Mouse (Mus musculus): Measurements from ENCODE around the gene Gys1. TPM values are rescaled to one million over a fixed set of nuclear protein-coding genes. Genes with fewer than 3 reads are reported as not detected.
"Not testable (repeated sequence)": the region's sequence is repeated elsewhere in the genome, so short reads cannot be mapped to it uniquely, and the experiment has no call there.

Gene Gys1
- total RNA-seq, 4 experiments from 2014 or later: 14.7 to 16.4 (median 15.1) TPM

DNA sequence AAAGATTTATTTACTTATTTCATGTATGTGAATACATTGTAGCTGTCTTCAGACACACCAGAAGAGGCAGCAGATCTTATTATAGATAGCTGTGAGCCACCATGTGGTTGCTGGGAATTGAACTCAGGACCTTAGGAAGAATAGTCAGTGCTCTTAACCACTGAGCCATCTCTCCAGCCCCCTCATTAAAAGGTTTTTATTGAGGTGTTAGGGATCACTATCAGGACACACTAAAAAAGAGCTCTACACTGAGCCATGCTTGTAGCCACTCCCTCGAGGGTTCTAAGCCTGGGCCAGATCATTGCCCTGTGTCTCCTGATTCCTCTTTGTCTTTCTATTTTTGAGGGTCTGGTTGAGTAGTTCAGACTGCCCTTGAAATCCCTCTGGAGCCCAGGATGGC is 41.8 kb downstream of the Gys1 start:
- no peak for DNase-seq (ENCODE audit: low spot score in 2 of 2)

DNA sequence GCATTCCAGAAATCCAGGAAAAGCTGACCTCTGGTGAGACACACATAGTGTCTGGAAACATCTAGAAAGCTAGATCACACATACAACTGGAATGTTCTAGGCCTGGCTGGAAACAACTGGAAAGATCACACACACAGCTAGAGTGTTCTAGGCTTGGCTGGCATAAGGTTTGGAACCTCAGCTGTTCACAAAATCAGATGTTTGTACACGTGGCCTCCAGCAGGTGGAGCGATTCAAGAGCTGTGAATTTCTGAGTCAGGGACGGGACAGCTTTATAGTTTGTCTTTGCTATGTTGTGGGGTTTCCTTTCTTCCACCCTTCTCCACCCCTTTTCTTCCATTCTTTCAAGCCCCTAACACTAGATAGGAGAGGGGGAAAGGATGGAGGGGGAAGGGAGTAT is 42.4 kb downstream of the Gys1 start:
- no peak for DNase-seq (ENCODE audit: low spot score in 2 of 2)

DNA sequence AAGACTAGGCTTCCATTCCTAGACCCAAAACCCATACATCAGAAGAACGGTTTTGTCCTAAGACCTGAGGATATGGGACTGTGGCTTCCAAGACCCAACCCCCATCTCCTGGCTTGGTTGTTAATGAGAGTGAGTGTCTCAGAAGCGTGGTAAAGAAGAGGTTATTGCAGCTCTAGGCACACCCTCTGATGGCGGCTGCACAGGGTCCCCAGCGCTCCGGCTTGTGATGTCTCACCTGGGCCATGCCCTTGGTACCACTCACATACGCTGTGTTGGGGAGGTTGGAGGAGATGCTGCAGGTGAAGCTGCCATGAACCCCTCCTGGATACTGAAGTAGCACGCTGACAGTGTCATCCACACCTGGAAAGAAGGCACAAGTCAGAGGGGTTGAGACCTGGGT is 44.1 kb downstream of the Gys1 start:
- no peak for DNase-seq (ENCODE audit: low spot score in 2 of 2)

DNA sequence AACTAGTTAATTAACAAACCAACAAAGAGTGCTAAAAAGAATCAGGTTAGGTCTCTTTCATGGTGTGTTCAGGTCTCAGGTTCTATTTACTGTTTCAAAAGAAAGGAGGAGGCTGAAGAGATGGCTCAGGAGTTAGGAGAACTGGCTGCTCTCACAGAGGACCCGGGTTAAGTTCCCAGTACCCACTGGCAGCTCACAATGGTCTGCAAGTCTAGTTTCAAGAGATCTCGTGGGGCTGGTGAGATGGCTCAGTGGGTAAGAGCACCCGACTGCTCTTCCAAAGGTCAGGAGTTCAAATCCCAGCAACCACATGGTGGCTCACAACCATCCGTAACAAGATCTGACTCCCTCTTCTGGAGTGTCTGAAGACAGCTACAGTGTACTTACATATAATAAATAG is 45.7 kb downstream of the Gys1 start:
- DNase-seq (ENCODE audit: low spot score in 2 of 2): not testable (repeated sequence)

DNA sequence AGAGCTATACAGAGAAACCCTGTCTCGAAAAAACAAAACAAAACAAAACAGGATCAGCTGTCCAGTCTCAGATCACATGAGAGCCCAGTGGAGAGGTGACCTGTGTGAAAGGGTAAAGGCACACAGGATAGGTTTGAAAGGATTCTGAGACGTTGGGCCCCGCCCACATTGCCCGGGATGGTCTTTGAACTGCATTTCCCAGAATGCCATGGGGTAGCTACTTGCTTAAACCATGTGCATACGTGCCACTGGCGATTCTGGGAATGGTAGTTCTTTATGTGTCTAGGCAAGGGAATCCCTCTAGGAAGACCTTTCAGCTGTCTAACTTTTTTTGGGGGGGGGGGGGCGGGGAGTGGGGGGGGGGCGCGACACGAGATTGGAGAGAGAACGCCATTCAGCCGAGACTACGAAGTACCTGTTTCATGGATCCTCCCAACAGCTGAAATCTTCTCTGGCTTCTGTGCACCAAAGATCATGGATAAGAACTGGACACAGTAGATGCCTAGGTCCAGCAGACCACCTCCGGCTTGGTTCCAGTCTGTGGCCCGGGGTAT is 46.8 kb downstream of the Gys1 start, which contains the start of gene Tulp2:
Gene Tulp2 (plus strand): TSS at position 504 of the 554 bp plus-strand sequence.
- peak in 1 of 2 experiments; percentile 67 for DNase-seq (ENCODE audit: low spot score in 2 of 2)

DNA sequence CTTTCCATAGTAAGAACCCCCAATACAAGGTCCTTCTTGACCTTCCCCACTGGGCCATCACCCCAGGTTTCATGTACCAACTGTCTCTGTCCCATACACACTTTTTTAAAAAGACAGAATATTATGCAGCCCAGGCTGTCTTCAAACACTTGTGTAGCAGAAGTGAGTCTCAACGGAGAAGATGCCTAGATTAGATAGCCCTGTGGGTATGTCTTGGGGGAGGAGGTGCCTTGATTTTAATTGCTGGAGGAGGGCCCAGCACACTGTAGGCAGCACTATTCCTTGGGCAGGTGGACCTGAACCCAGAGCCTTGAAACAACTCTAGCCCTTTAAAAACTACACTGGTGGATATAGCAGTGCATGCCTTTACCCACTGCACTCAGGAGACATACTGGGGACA is 47.5 kb downstream of the Gys1 start:
- no peak for DNase-seq (ENCODE audit: low spot score in 2 of 2)

DNA sequence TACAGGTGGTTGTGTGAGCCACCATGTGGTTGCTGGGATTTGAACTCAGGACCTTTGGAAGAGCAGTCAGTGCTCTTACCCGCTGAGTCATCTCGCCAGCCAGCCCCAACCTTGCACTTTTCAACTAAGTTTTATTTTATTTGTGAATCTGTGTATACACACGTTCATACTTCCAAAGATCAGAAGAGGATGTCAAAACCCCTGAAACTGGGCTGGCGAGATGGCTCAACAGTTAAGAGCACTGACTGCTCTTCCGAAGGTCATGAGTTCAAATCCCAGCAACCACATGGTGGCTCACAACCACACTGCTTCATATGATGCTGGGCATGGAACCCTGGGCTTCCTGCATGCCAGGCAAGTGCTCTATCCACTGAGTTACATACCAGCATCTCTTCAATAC is 50.3 kb downstream of the Gys1 start:
- DNase-seq (ENCODE audit: low spot score in 2 of 2): not testable (repeated sequence)

DNA sequence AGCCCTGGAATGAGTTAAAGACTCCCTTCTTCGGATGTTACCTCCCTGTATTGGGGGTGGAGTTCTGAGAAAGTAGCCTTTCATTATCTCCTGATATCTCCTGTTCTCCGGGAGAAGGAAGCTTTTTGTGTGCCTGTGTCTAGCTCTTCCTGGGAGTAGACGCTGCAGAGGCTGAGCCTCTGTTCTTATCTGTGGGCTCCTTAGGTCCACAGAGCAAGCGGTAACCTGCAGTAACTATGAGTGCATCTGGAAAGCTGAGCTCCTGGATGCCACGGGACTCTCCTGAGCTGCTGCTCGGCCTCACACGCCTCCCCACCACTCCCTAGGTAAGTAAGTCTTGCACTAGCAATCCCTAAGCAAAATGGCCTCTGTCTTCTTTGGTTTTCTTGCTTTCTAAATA is 51.5 kb downstream of the Gys1 start:
- DNase-seq (ENCODE audit: low spot score in 2 of 2): no peak

DNA sequence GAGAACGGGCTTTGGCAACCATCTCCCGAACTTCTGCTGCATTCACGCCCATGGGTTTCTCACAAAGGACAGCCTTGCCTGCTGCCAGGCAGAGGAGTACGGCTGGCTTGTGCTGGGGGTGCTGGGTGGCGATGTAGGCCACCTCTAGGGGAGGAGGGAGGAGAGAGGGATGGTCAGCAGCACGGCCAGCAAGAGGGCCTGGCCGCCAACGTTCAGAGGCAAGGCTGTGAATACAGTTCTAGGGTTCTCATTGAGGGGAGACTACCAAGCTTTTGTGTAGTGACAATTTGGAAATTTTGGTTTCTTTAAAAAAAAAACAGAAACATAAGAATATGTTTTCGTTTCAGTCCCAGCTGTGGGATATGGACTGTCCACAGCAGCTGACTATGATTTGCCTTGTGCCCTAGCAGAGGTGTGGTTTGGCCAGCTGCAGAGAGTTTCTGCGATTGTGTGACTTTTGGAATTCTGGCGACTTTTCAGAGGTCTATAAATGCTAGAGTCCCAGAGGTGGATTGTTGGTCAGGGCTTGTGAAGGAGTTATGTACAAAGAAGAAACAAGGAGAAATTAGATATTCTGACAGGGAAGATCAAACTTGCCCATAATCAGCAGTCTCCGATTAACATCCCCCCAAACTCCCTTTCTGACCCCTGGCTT is 52.2 kb downstream of the Gys1 start, which contains the start of gene Gm45808:
Gene Gm45808 (minus strand): TSS at position 51 of the 655 bp plus-strand sequence.
- no peak for DNase-seq (ENCODE audit: low spot score in 2 of 2)

DNA sequence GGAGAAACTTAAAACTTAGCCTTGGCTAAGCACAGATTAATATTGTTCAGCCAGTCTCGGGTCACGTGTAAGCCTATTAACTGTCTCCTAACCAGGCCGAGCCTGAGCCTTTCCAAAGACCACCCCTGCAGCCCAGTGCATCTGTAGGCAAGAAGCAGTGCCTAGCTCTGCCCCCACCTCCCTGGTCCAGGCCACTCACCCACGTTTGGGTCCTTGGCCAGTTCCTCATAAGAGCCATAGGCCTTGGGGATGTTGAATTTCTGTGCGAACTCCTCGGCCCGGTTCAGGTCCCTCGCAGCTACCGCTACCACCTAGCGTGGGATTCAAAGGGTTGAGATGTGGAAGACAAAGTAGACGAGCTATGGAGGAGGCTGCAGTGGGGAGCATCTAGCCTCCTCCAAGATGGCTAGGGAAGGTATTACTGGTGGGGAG is 53.2 kb downstream of the Gys1 start:
- no peak for DNase-seq (ENCODE audit: low spot score in 2 of 2)

DNA sequence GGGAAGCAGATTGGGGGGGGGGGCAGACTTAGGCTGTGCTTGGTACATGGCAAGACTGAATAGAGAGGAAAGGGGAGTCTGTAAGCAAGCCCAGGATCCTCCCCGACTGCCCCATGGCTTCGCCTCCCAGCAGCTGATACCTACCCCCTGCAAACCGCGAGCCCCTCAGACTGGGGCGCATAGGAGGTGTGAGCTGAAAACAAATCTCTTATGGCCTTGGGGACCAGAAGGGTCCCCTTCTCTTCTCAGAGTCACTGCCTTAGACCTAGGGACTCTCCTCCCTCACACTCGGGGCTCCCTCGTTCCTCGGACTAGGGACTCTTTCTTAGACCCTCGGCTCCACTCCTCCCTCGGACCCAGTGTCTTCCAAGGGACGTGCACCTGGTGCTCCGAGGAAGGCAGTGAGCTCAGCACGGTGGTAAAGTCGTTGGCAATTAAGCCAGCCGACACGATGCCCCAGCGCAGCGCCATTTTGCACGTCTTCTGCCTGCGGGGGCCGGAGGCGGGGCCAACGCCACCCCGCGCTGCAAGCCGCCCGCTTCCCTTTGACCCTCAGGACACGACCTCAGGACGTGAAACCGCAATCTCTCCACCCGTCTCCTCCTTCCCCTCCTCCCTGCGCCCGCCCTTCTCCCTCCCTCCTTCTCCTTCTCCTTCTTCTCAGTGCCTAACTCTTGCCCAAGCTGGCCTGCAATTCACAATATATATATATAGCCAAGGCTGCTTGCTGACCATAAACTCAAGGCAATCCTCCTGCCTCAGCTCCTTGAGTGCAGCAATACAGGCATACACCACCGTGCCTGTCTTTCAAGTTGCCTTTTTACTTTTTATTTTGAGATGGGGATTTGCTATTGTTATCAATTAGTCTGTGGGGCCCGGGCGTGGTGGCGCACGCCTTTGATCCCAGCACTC is 53.9 kb downstream of the Gys1 start, which contains the start of gene Dhdh:
Gene Dhdh (minus strand): TSS at position 513 of the 912 bp plus-strand sequence.
- DNase-seq (ENCODE audit: low spot score in 2 of 2): no peak

DNA sequence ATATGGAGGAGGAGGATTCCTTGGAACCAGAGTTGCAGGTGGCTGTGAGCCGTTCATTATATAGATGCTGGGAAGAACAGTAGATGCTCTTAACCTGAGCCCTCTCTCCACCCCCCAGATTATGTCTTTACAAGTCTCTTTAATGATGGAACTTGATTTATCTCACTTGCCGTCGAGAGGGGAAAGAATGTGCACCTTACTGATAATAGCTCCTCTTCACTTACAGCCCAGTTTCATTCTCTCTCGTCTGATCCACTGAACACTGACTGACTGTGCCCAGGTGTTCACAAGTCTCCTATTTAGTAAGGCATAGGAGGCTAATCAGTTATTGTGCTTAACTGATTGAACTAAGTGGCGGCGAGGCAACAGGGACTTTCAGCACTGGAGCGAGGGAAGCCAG is 54.9 kb downstream of the Gys1 start:
- DNase-seq (ENCODE audit: low spot score in 2 of 2): no peak

DNA sequence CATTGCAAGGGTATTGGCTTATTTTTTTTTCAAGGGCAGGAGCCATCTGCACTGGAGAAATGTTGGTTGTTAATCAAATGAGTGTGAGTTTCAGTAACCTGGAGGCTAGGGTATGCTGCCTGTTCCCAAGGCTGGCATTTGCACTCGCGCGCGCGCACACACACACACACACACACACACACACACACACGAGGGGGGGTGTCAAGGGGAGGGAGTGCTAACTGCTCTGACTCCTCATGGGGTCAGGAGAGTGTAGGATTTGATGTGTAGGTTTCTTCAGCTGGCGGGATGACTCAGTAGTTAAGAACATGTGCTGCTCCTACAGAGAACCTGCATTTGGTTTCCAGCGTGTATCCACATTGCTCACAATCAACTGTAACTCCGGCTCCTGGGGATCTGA is 56.2 kb downstream of the Gys1 start:
- no peak for DNase-seq (ENCODE audit: low spot score in 2 of 2)

DNA sequence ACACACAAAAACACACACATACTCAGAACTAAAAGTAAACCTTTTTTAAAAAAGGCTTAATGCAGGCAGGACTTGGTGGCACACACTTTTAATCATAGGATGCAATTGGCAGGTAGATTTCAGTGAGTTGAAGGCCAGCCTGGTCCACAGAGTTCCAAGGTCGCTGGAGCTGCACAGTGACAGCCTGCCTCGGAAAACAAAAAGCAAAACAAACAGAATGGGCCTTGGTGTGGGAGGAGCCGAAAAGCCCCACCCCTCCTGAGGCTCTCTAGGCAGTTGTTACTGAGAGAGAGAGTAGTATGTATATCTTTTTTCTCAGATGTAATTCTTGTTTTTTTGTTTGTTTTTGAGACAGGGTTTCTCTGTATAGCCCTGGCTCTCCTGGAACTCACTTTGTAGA is 56.6 kb downstream of the Gys1 start:
- no peak for DNase-seq (ENCODE audit: low spot score in 2 of 2)

DNA sequence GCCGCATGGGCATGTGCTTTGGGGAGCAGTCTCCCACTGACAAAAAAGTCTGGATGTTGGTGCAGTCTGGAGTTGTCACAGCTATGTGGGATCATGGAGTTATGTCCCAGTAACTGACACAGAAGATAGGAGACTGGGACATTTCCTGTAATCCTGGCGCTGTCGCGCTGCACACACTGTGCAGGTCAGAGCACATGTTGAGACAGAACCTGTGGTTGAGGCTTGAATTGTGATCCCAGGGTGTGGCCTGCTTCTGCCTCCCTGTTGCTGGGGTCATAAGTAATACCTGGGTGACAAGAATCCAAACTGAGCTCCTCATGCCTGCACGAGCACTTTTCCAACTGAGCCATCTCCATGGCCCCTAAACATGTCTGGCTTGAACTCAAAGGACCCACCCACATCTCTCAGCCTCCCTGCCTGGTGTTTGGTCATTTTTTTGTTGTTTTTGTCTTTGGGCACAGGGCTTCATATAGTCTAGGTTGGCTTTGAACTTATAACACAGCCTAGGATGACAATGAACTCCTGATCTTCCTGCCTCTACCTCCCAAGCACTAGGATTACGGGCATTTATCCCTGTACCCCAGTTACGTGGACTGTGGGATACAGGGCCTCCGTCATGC is 57.7 kb downstream of the Gys1 start:
- no peak for DNase-seq (ENCODE audit: low spot score in 2 of 2)

DNA sequence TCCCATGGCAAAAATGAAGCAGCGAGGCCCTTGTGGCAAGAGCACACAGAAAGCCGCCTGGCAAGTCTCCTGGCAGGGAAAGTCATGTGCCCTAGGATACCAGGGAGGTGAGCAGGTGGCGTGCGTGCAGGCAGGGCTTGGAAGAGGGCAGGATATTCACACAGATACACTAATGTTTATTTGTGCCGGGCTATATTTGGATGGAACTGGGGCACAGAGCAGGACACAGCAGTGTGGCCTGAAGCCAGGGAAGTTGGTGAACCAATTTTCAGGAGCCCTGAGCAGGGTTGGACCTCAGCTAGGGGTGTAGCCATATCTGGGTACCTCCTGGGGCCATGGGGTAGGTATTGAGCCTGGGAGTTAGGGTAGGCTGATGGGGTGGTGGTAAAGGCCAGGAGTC is 58.3 kb downstream of the Gys1 start:
- DNase-seq (ENCODE audit: low spot score in 2 of 2): no peak

DNA sequence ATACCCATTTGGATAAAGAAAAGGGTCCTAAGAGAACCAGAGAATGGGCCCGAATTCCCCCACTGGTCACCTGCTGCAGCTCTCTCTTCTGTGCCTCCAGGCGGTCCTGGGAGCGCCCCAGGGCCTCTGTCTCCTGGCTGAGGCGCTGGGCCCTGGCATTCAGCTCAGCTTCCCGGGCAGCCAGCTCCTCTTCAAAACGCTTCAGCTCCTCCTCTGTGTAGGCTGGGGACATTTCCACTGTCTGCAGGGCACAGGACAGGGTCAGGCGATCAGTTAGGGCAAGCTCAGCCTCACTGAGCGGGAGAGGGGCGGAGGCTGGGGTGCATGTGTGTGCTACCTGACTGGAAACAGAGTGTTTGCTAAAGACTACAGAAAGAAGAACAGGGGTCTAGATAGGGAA is 59.9 kb downstream of the Gys1 start:
- DNase-seq (ENCODE audit: low spot score in 2 of 2): no peak

DNA sequence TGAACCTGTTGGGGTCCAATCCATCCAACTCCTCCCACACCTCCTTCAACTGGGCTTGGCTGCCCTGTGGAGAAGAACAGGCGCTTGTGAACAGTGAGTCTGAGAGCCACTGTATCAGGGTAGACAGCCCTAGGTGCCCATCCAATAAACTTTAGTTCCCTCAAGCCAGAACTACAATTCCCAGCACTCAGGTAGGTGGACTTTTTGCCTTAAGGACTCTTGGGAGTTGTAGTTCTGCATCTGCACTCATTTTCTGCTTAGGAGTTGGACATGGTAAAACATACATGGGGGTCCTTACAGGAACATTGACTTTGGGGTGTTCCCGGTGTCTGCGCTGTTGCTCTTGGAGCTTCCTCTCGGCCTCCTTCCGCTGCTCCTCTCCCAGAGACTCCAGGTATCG is 63.8 kb downstream of the Gys1 start:
- no peak for DNase-seq (ENCODE audit: low spot score in 2 of 2)
